Mouse (Mus musculus): ENCODE measurements around the gene Ear10. TPM values are rescaled to one million over a fixed set of nuclear protein-coding genes. Genes with fewer than 3 reads are reported as not detected.
"Not testable (repeated sequence)": the region's sequence is repeated elsewhere in the genome, so short reads cannot be mapped to it uniquely, and the experiment has no call there.

Gene Ear10
- not detected for total RNA-seq (2021)
- long read RNA-seq, experiment 1, result 0 reads
- long read RNA-seq, experiment 2, result 0 reads

DNA sequence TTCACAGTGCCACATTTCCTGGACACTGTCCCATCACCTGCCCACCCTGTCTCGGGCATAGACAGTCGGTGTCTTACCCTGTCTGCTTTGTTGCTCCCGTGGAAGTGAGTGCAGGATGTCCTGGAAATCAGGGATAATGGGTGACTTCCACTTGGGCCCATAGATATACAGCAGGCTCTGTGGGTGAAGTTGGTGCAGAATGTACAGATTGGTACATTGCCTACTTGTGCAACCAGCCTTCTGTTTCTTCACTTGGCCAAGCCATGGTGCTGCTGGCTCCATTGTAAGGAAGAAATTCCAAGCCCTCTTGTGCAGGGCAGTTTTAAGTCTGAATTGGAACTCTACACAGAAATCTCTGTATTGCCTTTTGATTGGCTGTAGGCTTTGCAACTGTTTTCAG is at the start of gene Ear10:
Gene Ear10 (minus strand): TSS at position 101 of the 400 bp plus-strand sequence.
- not testable (repeated sequence) for DNase-seq
- intact Hi-C loops (cut with DNase I), result loop anchor here (10.0 kb wide), 1 partner anchor 61 kb away; no protein-coding TSS in a partner anchor

DNA sequence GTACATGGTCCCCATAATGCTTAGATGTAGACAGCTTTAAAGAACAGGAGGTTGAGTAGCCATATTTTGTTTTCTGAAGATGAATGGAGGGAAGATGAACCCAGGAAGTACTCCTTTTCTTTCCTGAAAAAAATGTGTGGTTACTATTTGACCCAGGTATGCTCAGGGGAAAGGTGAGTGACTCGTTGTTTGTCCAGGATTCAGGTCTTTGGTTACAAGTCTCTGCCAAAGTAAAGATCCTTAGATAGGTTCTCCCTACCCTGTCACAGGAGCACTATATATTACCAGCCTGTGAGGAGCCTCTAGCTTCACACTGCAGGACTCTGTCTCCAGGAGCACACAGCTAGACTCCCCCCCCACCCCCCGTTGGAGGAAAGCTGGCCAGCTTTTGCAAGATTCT is 33.4 kb upstream of the Ear10 start, which contains the start of gene Ang5:
Gene Ang5 (plus strand): TSS at position 301 of the 400 bp plus-strand sequence.
- intact Hi-C loops (cut with DNase I); DNase-seq: not testable (repeated sequence)

DNA sequence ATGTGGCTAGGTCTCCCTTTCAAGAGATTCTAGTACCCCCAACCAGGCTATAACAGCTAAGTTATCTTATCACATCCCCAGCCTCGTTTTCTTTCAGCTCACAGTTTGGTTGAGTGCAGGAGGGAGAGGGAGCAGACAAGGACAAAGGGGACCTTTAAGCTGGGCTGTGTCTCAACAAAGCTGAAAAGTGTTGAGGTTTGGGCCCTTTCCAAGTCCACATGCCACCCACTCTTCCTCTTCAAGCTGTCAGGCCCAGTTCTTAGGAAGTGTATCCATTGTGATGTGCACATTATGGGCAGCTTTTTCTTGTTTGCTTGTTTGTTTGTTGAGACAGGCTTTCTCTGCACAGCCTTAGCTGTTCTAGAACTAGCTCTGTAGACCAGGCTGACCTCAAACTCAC is 31.7 kb upstream of the Ear10 start:
- DNase-seq; intact Hi-C loops (cut with DNase I): not testable (repeated sequence)

DNA sequence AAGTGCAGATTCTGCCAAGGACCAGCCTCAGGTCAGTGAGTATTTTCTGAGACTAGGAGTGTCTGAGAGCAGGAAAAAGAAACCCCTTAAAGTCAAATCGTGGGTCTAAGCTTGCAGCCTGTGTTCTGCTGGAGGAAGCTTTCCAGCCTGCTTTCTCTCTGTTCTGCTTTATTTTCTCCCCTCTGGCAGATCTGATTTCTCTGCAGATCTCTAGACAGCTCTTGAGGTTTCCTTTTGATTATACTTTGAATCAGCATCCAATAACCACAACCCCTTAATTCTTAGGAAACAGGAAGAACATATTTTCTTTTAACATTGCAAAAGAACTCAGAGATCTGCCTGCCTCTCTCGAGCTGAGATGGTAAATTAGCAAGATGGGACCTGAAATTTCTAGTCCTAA is 30.0 kb upstream of the Ear10 start:
- intact Hi-C loops (cut with DNase I); DNase-seq: not testable (repeated sequence)

DNA sequence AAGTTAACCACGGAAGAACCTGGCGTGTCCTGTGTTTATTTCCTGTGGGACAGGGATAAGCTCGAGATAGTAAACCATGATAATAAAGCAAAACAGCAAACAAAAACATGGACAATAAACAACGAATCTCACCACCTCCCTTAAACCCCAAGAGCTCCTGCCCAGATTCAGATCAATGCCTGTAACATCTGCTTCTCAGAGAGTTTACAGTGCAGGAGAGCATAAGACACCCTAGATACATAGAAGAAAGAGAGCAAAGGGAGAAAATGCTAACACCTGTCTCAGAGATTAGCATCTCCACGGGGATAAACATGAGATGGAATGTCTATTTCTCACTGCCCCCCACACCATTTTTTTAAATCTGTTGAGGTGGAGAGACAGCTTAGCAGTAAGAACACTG is 10.0 kb upstream of the Ear10 start:
- DNase-seq; intact Hi-C loops (cut with DNase I): not testable (repeated sequence)

DNA sequence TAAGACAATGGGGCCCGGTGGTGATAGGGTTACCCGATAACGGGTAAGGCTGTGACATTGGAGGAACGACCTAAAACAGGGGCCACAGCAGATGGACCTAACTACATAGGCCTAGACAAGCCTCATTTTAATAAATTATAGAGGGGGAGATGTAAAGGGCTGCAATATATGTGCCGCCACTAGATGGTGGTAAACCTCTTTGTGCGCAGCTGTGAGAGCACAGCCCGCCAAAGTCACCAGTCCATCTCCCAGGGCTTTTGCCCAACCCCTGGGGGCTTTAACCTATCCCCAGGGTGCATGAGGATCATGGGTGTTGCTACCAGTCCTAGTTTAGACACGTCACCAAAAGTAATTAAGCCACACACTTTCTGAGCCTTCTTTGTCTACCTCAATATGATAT is 9.6 kb upstream of the Ear10 start:
- intact Hi-C loops (cut with DNase I); DNase-seq: not testable (repeated sequence)

DNA sequence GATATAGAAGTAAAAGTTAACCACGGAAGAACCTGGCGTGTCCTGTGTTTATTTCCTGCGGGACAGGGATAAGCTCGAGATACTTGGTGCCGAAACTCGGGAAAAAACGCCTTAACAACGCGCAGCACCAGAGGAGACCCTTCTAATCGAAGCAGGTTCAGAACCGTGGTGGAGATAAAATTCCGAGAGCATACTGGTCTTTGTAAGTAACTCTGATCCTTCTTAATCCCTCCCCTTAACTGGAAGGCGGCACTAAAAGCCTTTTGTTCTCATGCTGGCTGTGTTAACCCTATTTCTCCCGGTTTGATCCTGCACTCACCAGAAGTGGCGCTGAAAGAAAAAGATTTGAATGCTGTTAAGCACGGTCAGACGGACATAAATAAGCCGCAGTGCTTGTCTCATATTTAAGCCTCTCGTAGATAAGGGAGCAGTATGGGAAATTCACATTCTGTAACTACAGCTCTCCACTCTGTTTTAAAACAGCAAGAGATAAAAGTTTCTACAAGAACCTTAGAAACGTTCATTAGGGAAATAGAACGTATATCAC is 2.1 kb upstream of the Ear10 start:
- intact Hi-C loops (cut with DNase I), result loop anchor here (10.0 kb wide), 1 partner anchor 59 kb away; no protein-coding TSS in a partner anchor
- DNase-seq, result peak in 1 of 2 experiments; percentile 11

DNA sequence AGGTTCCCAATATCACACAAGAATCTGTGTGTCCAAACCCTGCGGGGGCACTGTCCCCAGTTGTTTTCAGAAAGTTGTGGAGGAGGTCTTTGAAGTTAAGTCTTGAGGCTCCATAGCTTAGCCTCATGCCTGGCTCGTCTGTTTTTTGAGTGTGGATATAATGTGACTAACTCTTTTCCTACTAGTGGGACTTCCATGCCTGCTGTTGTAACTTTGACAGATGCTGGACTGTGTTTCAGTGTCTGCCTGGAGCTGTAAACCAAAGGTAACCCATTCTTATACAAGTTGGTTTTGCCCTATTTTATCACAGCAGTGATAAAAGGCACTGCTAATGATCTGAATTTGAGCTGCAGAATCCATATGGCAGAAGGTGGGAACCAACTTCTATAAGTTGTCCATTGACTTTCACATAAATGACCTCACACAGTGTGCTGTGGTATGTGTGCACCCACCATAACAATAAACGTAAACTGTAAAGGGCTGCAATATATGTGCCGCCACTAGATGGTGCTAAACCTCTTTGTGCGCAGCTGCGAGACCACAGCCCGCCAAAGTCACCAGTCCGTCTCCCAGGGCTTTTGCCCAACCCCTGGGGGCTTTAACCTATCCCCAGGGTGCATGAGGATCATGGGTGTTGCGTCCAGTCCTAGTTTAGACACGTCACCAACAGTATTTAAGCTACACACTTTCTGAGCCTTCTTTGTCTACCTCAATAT is 1.5 kb upstream of the Ear10 start, which contains the start of gene Gm8113:
Gene Gm8113 (plus strand): TSS at position 703 of the 716 bp plus-strand sequence.
- intact Hi-C loops (cut with DNase I), result loop anchor here (10.0 kb wide), 1 partner anchor 60 kb away; no protein-coding TSS in a partner anchor
- peak; percentile 5 to 14 for DNase-seq

DNA sequence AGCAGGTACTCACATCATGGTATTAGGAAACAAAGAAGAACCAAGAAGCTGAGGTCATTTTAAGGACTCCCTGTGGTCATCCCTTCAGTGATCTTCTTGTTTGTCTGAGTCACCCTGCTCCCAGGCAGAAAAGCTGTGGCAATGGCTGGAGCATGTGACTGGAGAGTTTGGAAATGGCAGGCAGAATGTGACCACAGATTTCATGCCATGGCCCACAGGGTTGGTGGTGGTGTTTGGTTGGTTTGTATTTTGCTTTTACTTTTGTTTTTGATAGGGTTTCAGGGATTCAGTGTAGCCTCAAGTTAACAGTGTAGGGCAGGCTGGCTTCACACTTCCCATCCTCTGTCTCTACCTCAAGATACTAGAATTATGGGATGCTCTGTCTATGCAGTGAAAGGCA is 5.1 kb downstream of the Ear10 start:
- DNase-seq; intact Hi-C loops (cut with DNase I): not testable (repeated sequence)

DNA sequence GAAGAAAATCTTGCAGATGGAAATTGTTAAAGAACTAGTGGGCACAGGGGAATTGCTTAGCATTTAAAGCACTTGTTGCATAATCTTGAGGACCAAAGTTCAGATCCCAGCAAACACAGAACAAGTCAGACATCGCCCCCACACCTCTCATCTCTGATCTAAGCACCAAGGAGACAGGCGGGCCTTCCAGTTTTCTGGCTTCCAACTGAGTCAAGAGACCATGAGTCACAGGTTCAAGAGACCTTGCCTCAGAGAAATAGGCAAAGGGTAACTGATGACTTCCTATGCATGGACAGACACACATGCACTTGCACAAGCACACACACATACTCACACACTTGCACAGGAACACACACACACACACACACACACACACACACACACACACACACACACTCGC is 24.8 kb downstream of the Ear10 start:
- DNase-seq; intact Hi-C loops (cut with DNase I): not testable (repeated sequence)

DNA sequence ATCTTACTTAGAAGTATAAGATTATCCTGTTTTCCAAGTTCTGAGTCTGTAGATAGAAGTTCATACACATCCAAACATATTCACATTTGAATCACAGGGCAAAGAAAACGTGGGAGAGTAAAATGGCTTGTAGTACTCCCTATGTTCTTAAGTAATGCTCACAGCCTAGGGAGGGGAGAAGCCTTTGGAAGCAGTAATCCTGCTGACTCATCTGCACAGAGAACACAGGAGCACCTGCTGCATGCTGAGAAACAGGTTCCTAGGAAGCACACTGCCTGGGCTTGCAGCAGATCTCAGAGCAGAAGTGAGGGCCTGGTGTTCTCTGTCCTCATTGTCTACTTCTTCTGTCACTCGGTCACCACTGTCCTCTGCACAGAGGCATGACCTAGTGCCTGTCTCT is 28.0 kb downstream of the Ear10 start:
- intact Hi-C loops (cut with DNase I); DNase-seq: not testable (repeated sequence)

DNA sequence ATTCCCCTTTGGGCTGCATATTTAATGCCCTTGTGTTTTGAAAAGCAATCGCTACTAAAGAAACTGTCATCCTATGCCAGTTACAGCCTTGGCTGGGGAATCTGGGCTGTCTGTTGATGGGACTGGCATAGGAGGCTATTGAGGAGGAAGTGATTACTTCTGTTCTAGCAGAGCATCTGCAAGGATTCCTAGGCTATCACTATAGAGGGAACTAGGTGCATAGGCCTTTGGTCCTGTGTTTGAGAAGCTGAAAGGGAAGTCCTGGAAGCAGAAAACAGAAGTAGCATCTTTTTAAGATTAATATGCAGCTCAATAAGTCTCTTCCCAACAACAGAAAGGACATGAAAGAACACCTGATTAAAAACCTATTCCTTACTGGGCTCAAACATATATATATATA is 32.1 kb downstream of the Ear10 start:
- DNase-seq; intact Hi-C loops (cut with DNase I): not testable (repeated sequence)

DNA sequence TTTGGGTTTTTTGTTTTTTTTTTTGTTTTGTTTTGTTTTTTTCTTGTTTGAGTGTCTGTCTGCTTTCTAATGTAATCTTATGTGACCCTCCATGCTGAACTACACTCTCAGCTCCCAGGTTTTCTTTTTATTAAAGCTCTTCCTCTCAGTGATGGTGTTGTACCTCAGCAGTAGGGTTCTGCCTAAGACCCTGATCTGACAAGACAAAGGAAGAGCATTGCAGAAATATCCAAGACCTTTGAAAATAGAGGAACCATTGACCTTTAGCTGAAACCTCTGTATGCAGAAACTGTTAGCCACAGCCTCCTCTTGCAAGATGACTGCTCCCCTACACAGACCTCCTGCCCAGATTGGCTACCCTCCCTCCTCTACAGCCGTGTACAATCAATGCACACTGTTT is 37.1 kb downstream of the Ear10 start:
- DNase-seq; intact Hi-C loops (cut with DNase I): not testable (repeated sequence)

DNA sequence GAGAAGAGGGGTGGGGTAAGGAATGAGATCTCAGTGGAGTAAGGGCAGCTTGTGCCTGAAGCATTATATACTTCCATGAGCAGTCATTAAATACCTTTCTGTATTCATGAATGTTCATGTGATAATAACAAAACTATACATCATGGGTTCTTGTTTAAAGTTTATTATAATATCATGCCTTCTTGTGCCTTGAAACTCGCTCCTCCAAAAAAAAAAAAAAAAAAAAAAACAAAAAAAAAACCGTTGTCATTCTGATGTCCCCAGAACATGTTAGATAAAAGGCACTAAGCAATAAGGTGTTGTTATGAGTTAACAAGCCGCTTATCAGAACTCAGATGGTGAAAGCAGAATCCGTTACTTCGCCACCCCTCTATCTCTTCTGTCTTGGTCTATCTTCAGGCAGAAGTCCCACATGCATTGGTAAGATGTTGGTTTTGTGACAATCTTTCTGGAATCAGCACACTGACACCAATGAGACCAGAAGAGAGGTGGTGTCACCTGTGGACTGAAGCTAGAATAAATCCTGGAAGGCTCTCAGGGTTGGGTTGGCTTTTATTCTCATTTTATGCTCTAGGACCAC is 43.3 kb downstream of the Ear10 start:
- DNase-seq; intact Hi-C loops (cut with DNase I): not testable (repeated sequence)

DNA sequence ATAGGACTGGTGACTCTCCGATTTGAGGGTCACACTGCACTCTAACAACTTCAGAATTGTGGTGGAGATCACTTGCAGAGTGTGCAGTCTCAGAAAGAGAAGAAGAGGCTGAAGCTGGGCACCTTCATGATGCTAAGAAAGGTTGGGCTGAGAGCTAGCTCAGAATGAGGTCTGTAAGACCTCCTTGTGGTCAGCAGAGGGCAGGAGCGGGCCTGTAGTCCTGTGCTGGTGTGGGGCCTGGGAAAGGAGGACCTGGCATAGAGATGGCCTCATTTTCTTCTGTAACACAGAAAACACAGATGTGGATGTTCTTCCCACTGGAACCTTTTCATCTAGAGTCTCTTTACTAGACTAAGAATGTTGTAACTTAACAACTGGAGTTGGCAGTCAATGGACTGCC is 45.6 kb downstream of the Ear10 start:
- DNase-seq; intact Hi-C loops (cut with DNase I): not testable (repeated sequence)

DNA sequence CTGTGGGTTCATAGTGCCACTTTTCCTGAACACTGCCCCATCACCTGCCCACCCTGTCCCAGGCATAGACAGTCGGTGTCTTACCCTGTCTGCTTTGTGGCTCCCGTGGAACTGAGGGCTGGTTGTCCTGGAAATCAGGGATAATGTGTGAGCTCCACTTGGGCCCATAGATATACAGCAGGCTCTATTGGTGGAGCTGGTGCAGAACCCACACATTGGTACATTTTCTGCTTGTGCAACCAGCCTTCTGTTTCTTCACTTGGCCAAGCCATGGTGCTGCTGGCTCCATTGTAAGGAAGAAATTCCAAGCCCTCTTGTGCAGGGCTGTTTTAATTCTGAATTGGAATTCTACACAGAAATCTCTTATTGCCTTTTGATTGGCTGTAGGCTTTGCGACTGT is 47.9 kb downstream of the Ear10 start, which contains the start of gene Ear1:
Gene Ear1 (minus strand): TSS at position 101 of the 400 bp plus-strand sequence.
- DNase-seq, result not testable (repeated sequence)

DNA sequence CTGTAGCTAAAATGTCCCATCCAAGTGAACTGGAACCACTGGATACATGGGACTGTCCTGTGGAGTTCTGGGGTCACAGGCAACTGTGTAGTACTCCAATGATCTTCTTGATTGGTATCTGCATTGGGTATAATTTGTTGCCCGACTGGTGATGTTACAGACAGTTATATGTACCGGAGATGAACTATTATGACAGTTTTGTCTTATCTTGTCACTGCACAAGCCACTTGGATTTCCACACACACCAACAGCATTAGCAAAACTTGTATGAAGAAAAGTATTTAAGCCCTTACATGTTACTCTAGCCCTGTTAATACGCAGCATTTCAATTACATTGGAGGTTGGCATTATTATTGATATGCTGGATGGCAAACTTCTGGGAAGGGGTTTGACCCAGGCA is 48.5 kb downstream of the Ear10 start:
- intact Hi-C loops (cut with DNase I); DNase-seq: not testable (repeated sequence)

More for the DNA sequence above, 47.9 kb downstream of the Ear10 start, which contains the start of gene Ear1:
- intact Hi-C loops (cut with DNase I), result not testable (repeated sequence)

All from gastrocnemius, postnatal 36 days (tissue).